Mouse (Mus musculus) ovary, postnatal 14 days (tissue): ENCODE data around the gene Cnr2.
A peak's percentile ranks its signal among the peaks of the same experiment; 100 is the strongest.

Experiments
- DNase-seq: peaks from one replicate; pipeline ENCODE4 v3.0.0; 2022; ENCODE audit warnings: low spot score

Cnr2 gene

GRCm38 (mm10) chr4:135909326-135910066, 14.3 kb downstream of the Cnr2 start:
- no peak for DNase-seq

- no peak for DNase-seq
These were observed 16.3 kb downstream of the Cnr2 start for GRCm38 (mm10) chr4:135911531-135911930.

GRCm38 (mm10) chr4:135912164-135912563, 17.0 kb downstream of the Cnr2 start:
- DNase-seq, result no peak

DNA sequence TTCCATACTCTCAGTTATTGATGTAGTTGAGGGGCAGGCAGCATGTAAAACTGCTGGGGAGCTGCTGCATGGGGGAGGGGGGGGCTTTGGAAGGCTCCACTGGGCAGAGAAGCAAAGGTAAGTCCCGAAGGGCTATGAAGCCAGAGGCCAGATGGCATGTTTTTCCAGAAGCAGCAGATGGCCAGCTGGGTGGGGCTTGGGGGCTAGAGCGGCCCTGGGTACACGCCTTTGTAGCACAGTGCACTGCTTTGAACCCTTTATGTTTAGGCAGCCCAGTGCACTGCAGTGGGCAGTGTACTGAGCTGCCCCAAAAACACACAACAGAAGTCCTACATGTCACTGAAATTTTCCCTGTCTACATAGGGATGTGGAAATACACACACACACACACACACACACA, 17.6 kb downstream of the Cnr2 start:
- no peak for DNase-seq

- DNase-seq, result no peak
These were observed 18.2 kb downstream of the Cnr2 start for GRCm38 (mm10) chr4:135913433-135913832.

- DNase-seq, result no peak
These were observed 23.6 kb downstream of the Cnr2 start for GRCm38 (mm10) chr4:135918635-135919279.

DNA sequence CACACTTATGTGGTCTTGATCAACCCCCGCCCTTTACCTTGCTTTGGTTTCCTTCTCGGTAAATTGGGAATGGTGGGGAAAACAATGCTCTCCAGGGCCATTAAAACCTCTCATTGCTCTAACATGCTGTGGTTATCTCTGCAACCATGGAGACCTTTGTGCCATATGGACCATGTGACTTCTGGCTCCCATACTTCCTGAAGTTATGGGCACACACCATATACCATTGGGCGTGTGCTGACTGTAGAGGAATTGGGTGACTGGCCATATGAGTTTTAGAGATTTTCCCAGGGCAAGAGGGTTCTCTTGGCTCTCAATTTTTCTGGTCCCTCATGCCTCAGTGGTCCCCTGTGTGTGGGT, 24.1 kb downstream of the Cnr2 start:
- DNase-seq, result no peak

GRCm38 (mm10) chr4:135920304-135921241, 25.4 kb downstream of the Cnr2 start, which contains the start of gene Fuca1:
Gene Fuca1, plus strand, starts transcription at chr4:135920735.
- peak; percentile 95 for DNase-seq

DNA sequence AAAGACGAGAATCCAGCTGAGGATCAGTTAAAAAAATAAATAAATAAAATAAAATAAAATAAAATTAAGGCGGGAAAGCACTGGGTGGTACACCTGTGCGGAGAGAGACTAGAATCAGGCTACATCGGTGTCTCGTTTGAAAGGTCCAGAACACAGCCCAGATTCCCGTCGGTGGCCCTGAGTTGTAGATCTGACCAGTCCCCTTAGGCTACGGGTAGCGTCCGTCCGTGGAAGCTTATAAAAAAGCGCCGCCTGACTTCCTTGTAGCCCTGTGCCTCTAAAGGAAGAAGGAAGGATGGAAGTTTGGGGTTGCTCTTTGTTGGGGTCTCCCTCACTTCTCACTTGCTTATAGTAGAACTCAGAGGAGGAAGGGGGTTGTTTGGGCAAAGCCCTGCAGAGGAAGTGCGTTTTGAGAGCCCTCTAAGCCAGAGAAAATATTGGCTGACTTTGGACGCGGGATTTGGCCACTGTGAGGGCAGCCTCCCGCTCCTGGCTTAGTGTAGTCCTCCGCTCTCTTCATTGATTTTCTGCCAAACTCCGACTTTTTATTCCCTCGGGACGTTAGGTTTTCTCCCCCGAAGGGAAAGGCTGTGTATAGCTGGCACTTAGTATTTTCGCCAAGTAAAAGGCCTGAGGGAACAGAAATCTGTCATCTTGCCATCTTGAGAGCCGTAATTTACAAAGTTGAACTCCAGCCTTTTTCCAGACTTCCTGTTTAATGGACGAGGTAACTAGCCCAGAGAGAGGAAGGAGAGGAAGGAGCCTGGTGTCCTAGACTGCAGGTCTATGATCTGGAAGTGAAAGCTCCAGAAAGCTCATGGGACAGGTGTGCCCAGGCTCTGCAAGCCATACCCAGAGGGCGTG, 26.3 kb downstream of the Cnr2 start:
- DNase-seq, result peak; percentile 25

- DNase-seq, result no peak
These were observed 27.0 kb downstream of the Cnr2 start for GRCm38 (mm10) chr4:135922190-135922589.

GRCm38 (mm10) chr4:135924418-135924817, 29.2 kb downstream of the Cnr2 start:
- DNase-seq, result no peak

GRCm38 (mm10) chr4:135925341-135925740, 30.1 kb downstream of the Cnr2 start:
- no peak for DNase-seq

- no peak for DNase-seq
These were observed 31.1 kb downstream of the Cnr2 start for GRCm38 (mm10) chr4:135926195-135926808.

GRCm38 (mm10) chr4:135926861-135927260, 31.7 kb downstream of the Cnr2 start:
- no peak for DNase-seq

DNA sequence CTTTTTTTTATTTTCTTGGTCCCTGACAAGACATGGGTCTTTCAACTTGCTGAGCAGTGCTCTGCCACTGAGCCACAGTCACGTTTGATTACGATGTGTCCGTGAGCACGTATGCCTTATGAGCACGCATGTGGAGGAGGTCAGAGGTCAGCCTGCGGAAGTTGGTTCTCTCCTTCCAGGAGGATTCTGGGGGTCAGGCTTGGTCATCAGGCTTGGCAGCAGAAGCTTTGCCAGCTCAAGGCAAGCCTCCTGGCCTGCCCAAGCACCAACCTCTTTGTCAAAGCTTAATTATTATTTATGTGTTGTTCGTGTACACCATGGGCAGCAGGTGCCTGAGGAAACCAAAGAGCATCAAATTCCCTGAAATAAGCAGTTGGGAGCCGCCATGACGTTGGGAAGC, 33.2 kb downstream of the Cnr2 start:
- DNase-seq, result no peak

DNA sequence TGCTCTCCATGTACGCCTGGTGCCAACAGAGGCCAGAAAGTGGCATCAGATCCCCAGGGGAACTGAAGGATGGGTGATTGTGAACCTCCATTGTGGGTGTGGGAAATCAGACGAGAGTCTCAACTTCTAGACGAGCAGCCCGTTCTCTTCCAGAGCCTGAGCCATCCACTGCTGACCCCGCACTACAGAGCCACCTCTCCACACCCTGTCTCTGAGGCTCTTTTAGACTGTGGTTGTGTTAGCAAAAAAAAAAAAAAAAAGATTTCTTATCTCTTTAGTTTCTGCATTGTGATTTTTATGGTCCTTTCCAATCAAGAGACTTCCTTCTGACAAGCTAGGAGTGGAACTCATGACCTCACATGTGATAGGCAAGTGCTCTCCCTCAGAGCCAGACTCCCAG, 34.2 kb downstream of the Cnr2 start:
- DNase-seq, result no peak

- DNase-seq, result no peak
These were observed 34.6 kb downstream of the Cnr2 start for GRCm38 (mm10) chr4:135929828-135930227.

- no peak for DNase-seq
These were observed 35.0 kb downstream of the Cnr2 start for GRCm38 (mm10) chr4:135930239-135930638.

DNA sequence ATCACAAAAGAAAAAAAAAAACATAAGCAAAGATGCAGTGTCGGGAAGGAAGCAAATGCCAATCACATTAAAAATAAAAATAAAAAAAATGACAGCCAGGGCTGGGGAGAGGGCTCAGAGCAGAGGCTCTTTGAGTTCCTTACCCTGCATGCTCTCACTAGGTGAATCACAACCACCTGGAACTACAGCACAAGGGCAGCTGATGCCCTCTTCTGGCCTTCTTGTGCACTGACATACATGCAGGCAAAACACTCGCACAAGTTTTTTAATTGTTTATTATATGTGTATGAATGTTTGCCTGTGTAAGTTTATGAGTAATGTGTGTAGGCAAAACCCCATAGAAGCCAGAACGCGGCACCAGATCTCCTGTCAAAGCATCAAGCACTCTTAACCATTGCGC, 36.6 kb downstream of the Cnr2 start:
- no peak for DNase-seq

- no peak for DNase-seq
These were observed 39.7 kb downstream of the Cnr2 start for GRCm38 (mm10) chr4:135934708-135935500.
